Mouse (Mus musculus) MEL (cell line): ENCODE measurements around the gene Pip4k2b. TPM values are rescaled to one million over a fixed set of nuclear protein-coding genes. Genes with fewer than 3 reads are reported as not detected.

ENCODE experiments used
- DNase-seq: peaks from one replicate; pipeline ENCODE4 v3.0.0; 2011; ENCODE audit warnings: low read depth, low spot score
- H3K27ac ChIP-seq: 2 replicates; pipeline ENCODE4 v1.5.1; 2012; ENCODE audit warnings: low read depth, mild to moderate bottlenecking, control low read depth, low read length, moderate library complexity; ENCODE audit not compliant: control insufficient read depth
- H3K27me3 ChIP-seq, 2 experiments: fragments of 150-350 bp in 1 of 2; sonication (generic) in 1 of 2; 2 replicates each; pipeline ENCODE4 v1.6.1; 2012; ENCODE audit warnings: low read length in 2 of 2, mild to moderate bottlenecking in 2 of 2, improper control_type of control experiment in 1 of 2, moderate library complexity in 1 of 2; ENCODE audit not compliant: insufficient read depth in 2 of 2, control insufficient read depth in 1 of 2
- H3K36me3 ChIP-seq, 2 experiments: 2 replicates each; pipeline ENCODE4 v1.6.1; 2012 to 2014; ENCODE audit warnings: low read length in 2 of 2, improper control_type of control experiment in 1 of 2, inconsistent platforms in 1 of 2, mild to moderate bottlenecking in 1 of 2; ENCODE audit not compliant: insufficient read depth in 2 of 2, control insufficient read depth in 1 of 2
- H3K4me1 ChIP-seq, 2 experiments: fragments of 150-350 bp in 1 of 2; sonication (generic) in 1 of 2; 2 replicates each; pipeline ENCODE4 v1.6.1; 2012; ENCODE audit warnings: low read length in 2 of 2, improper control_type of control experiment in 1 of 2, mild to moderate bottlenecking in 1 of 2; ENCODE audit not compliant: insufficient read depth in 2 of 2, control insufficient read depth in 1 of 2
- H3K4me3 ChIP-seq, 2 experiments: fragments of 150-350 bp in 1 of 2; sonication (generic) in 1 of 2; 2 replicates each; pipeline ENCODE4 v1.5.1; 2012; ENCODE audit warnings: low read depth in 2 of 2, low read length in 2 of 2, mild to moderate bottlenecking in 2 of 2, moderate library complexity in 2 of 2, control low read depth in 1 of 2, improper control_type of control experiment in 1 of 2; ENCODE audit not compliant: control insufficient read depth in 1 of 2, insufficient read depth in 1 of 2
- H3K79me2 ChIP-seq: 2 replicates; pipeline ENCODE4 v1.6.1; 2012; ENCODE audit warnings: mild to moderate bottlenecking, low read length, moderate library complexity; ENCODE audit not compliant: control insufficient read depth, poor library complexity, insufficient read depth
- H3K9ac ChIP-seq: 2 replicates; pipeline ENCODE4 v1.6.1; 2012; ENCODE audit warnings: low read depth, mild to moderate bottlenecking, control low read depth, low read length, moderate library complexity; ENCODE audit not compliant: control insufficient read depth, poor library complexity, severe bottlenecking
- H3K9me3 ChIP-seq: fragments of 150-350 bp; sonication (generic); replicated peaks from 2 replicates; pipeline ENCODE4 v1.6.1; 2012; ENCODE audit warnings: mild to moderate bottlenecking, low read length, improper control_type of control experiment, moderate library complexity; ENCODE audit not compliant: insufficient read depth
- BHLHE40 ChIP-seq: IDR thresholded peaks from 2 replicates; pipeline ENCODE4 v1.6.1; 2012; ENCODE audit warnings: low read depth, mild to moderate bottlenecking, inconsistent platforms, low read length, improper control_type of control experiment, borderline replicate concordance
- CHD2 ChIP-seq: IDR thresholded peaks from 2 replicates; pipeline ENCODE4 v1.6.1; 2011; ENCODE audit warnings: low read length, improper control_type of control experiment
- CTCF ChIP-seq, 3 experiments: IDR thresholded peaks in 2 of 3; conservative IDR thresholded peaks in 1 of 3; 2 replicates each; pipeline ENCODE4 v1.5.1; 2011 to 2012; ENCODE audit warnings: low read length in 3 of 3, low read depth in 2 of 3, mild to moderate bottlenecking in 2 of 3, improper control_type of control experiment in 1 of 3, inconsistent platforms in 1 of 3, mixed read lengths in 1 of 3, moderate library complexity in 1 of 3; ENCODE audit not compliant: control insufficient read depth in 1 of 3, insufficient read depth in 1 of 3, poor library complexity in 1 of 3, severe bottlenecking in 1 of 3
- E2F4 ChIP-seq: IDR thresholded peaks from 2 replicates; pipeline ENCODE4 v1.6.1; 2011; ENCODE audit warnings: low read depth, low read length, improper control_type of control experiment, borderline replicate concordance
- EP300 ChIP-seq, 2 experiments: IDR thresholded peaks; 2 replicates each; pipeline ENCODE4 v1.6.1; 2011; ENCODE audit warnings: improper control_type of control experiment in 2 of 2, low read length in 2 of 2, low read depth in 1 of 2, mild to moderate bottlenecking in 1 of 2
- ETS1 ChIP-seq: IDR thresholded peaks from 2 replicates; pipeline ENCODE4 v1.6.1; 2012; ENCODE audit warnings: low read depth, mild to moderate bottlenecking, inconsistent platforms, low read length, improper control_type of control experiment, moderate library complexity
- GABPA ChIP-seq: IDR thresholded peaks from 2 replicates; pipeline ENCODE4 v1.6.1; 2012; ENCODE audit warnings: low read depth, mild to moderate bottlenecking, inconsistent platforms, low read length, improper control_type of control experiment, moderate library complexity
- HCFC1 ChIP-seq: IDR thresholded peaks from 2 replicates; pipeline ENCODE4 v1.6.1; 2012; ENCODE audit warnings: low read depth, mild to moderate bottlenecking, inconsistent platforms, low read length, improper control_type of control experiment, moderate library complexity
- JUND ChIP-seq: IDR thresholded peaks from 2 replicates; pipeline ENCODE4 v1.6.1; 2011; ENCODE audit warnings: low read depth, mild to moderate bottlenecking, improper control_type of control experiment, low read length
- KAT2A ChIP-seq: conservative IDR thresholded peaks from 2 replicates; pipeline ENCODE4 v1.6.1; 2012; ENCODE audit warnings: low read depth, low read length, improper control_type of control experiment, inconsistent platforms
- MAX ChIP-seq: IDR thresholded peaks from 2 replicates; pipeline ENCODE4 v1.6.1; 2011; ENCODE audit warnings: low read length, improper control_type of control experiment
- MEF2A ChIP-seq: IDR thresholded peaks from 2 replicates; pipeline ENCODE4 v1.6.1; 2014; ENCODE audit warnings: low read depth, mild to moderate bottlenecking, inconsistent platforms, low read length, improper control_type of control experiment; ENCODE audit not compliant: poor library complexity, insufficient replicate concordance, severe bottlenecking; ENCODE audit errors: extremely low read depth
- MXI1 ChIP-seq: IDR thresholded peaks from 2 replicates; pipeline ENCODE4 v1.6.1; 2011; ENCODE audit warnings: mild to moderate bottlenecking, low read depth, low read length, improper control_type of control experiment
- MYC ChIP-seq: IDR thresholded peaks from 2 replicates; pipeline ENCODE4 v1.6.1; 2011; ENCODE audit warnings: low read depth, mild to moderate bottlenecking, low read length, improper control_type of control experiment, moderate library complexity
- NRF1 ChIP-seq: IDR thresholded peaks from 2 replicates; pipeline ENCODE4 v1.6.1; 2014; ENCODE audit warnings: low read depth, mild to moderate bottlenecking, inconsistent platforms, low read length, improper control_type of control experiment, moderate library complexity; ENCODE audit not compliant: poor library complexity, insufficient read depth, severe bottlenecking
- POLR2A ChIP-seq, 2 experiments: IDR thresholded peaks; 2 replicates each; pipeline ENCODE4 v1.6.1; 2011 to 2012; ENCODE audit warnings: low read length in 2 of 2, mild to moderate bottlenecking in 2 of 2, control low read depth in 1 of 2, improper control_type of control experiment in 1 of 2, low read depth in 1 of 2, moderate library complexity in 1 of 2; ENCODE audit not compliant: control insufficient read depth in 1 of 2, insufficient read depth in 1 of 2, poor library complexity in 1 of 2
- POLR2AphosphoS2 ChIP-seq: IDR thresholded peaks from 2 replicates; pipeline ENCODE4 v1.6.1; 2011; ENCODE audit warnings: low read length, improper control_type of control experiment
- POLR2AphosphoS5 ChIP-seq: IDR thresholded peaks from 2 replicates; pipeline ENCODE4 v1.6.1; 2012; ENCODE audit warnings: low read depth, borderline replicate concordance, mild to moderate bottlenecking, inconsistent platforms, low read length, moderate library complexity, mixed read lengths
- RAD21 ChIP-seq: IDR thresholded peaks from 2 replicates; pipeline ENCODE4 v1.6.1; 2011; ENCODE audit warnings: mild to moderate bottlenecking, low read depth, low read length, improper control_type of control experiment
- RCOR1 ChIP-seq: IDR thresholded peaks from 2 replicates; pipeline ENCODE4 v1.6.1; 2012; ENCODE audit warnings: low read depth, mild to moderate bottlenecking, inconsistent platforms, low read length, improper control_type of control experiment
- SIN3A ChIP-seq: IDR thresholded peaks from 2 replicates; pipeline ENCODE4 v1.6.1; 2012; ENCODE audit warnings: low read length, improper control_type of control experiment, inconsistent platforms
- SMC3 ChIP-seq: IDR thresholded peaks from 2 replicates; pipeline ENCODE4 v1.6.1; 2011; ENCODE audit warnings: low read depth, low read length, improper control_type of control experiment
- TAL1 ChIP-seq: IDR thresholded peaks from 2 replicates; pipeline ENCODE4 v1.6.1; 2012; ENCODE audit warnings: mild to moderate bottlenecking, inconsistent platforms, low read length, moderate library complexity, mixed read lengths
- TBP ChIP-seq: IDR thresholded peaks from 2 replicates; pipeline ENCODE4 v1.8.0; 2011; ENCODE audit warnings: low read depth, low read length, improper control_type of control experiment
- UBTF ChIP-seq: IDR thresholded peaks from 2 replicates; pipeline ENCODE4 v1.6.1; 2012; ENCODE audit warnings: low read depth, mild to moderate bottlenecking, inconsistent platforms, low read length, improper control_type of control experiment, moderate library complexity, borderline replicate concordance; ENCODE audit not compliant: insufficient read depth
- USF1 ChIP-seq: IDR thresholded peaks from 2 replicates; pipeline ENCODE4 v1.6.1; 2014; ENCODE audit warnings: low read depth, mild to moderate bottlenecking, inconsistent platforms, low read length, improper control_type of control experiment, moderate library complexity
- USF2 ChIP-seq, 2 experiments: IDR thresholded peaks; 2 replicates each; pipeline ENCODE4 v1.6.1; 2011 to 2012; ENCODE audit warnings: improper control_type of control experiment in 2 of 2, low read length in 2 of 2, borderline replicate concordance in 1 of 2, inconsistent platforms in 1 of 2, low read depth in 1 of 2, mild to moderate bottlenecking in 1 of 2; ENCODE audit not compliant: insufficient read depth in 1 of 2
- ZC3H11A ChIP-seq: IDR thresholded peaks from 2 replicates; pipeline ENCODE4 v1.6.1; 2012; ENCODE audit warnings: low read depth, mild to moderate bottlenecking, inconsistent platforms, low read length, improper control_type of control experiment
- ZKSCAN1 ChIP-seq: IDR thresholded peaks from 2 replicates; pipeline ENCODE4 v1.6.1; 2012; ENCODE audit warnings: low read depth, mild to moderate bottlenecking, inconsistent platforms, low read length, improper control_type of control experiment, moderate library complexity
- polyA plus RNA-seq, 2 experiments: library from polyadenylated mRNA; stranded (reverse) in 1 of 2; unstranded in 1 of 2; fragments of >175 nt in 1 of 2; fragments of >200 nt in 1 of 2; gene quantifications; 2 replicates each; pipeline versions ENCODE4 v1.2.1 to v1.2.4; 2012; ENCODE audit warnings: low replicate concordance in 2 of 2, low read depth in 1 of 2; ENCODE audit not compliant: insufficient read length in 2 of 2, insufficient read depth in 1 of 2, missing spikeins in 1 of 2
- total RNA-seq: library from RNA; depleted of rRNA; stranded (reverse); fragments of 300-350 nt; gene quantifications from 2 replicates; pipeline ENCODE4 v1.2.3, GENCODE M21; 2012

The Pip4k2b gene
- total and polyA plus RNA-seq, 3 experiments = 40.2 to 57.3 (median 43.4) TPM

GRCm38 (mm10) chr11:97739155-97739554 is 5.3 kb downstream of the Pip4k2b start:
- Histone ChIP-seq H3K4me1 (peaks cover 0 to 7% of the 10 kb centered on the region in 2 experiments; a peak in 1 of 4 replicates), H3K4me3 (no peak overlapping the region), H3K9me3 (no peaks in the 10 kb centered on the region), H3K27me3 (no peaks in the 10 kb centered on the region), H3K36me3 (0 out of 4 replicates have a peak, but pooled peaks cover 0 to 2% of the 10 kb centered on the region in 2 experiments), H3K79me2 (peaks cover 44% of the 10 kb centered on the region), H3K9ac (no peak overlapping the region), H3K27ac (no peak overlapping the region)
- DNase-seq = peak; percentile 86
- TF ChIP-seq CHD2 = no peak
- no peak for TF ChIP-seq MAX
- no peak for TF ChIP-seq NRF1
- peak; percentile 44 to 68 (median 55) for TF ChIP-seq CTCF (IDR thresholded peaks at IDR 0.05 in 2 of 3, conservative IDR thresholded peaks at IDR 0.05 in 1 of 3; ENCODE audit: control insufficient read depth in 1 of 3, insufficient read depth in 1 of 3, low read depth in 2 of 3, low read length in 3 of 3, poor library complexity in 1 of 3, severe bottlenecking in 1 of 3)
- TF ChIP-seq SMC3 = peak; percentile 44
- peak; percentile 53 for TF ChIP-seq RAD21
- no peak for TF ChIP-seq POLR2A (IDR thresholded peaks at IDR 0.05; ENCODE audit: control insufficient read depth in 1 of 2, insufficient read depth in 1 of 2, low read depth in 1 of 2, low read length in 2 of 2, poor library complexity in 1 of 2)

DNA sequence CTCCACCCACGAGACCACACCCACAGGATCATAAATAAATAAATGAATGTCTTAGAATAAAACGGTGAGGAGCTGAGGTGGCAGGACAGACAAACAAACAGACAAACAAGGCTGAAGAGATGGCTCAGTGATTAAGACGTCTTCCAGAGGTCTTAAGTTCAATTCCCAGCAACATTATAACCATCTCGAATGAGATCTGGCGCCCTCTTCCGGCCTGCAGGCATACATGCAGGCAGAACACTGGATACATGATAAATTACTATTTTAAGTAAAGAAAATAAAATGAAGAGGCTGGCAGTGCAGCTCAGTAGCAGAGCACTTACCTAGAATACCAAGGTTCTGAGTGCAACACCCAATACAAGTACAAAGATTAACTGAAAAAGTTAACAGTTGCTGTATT is 5.8 kb downstream of the Pip4k2b start:
- H3K27me3 ChIP-seq = no peaks in the 10 kb centered on the region
- 0 out of 4 replicates have a peak, but pooled peaks cover 0 to 2% of the 10 kb centered on the region in 2 experiments for H3K36me3 ChIP-seq
- DNase-seq = peak; percentile 82
- H3K27ac ChIP-seq = no peak overlapping the region
- H3K9ac ChIP-seq = no peak overlapping the region
- H3K4me3 ChIP-seq = no peak overlapping the region
- peaks cover 40% of the 10 kb centered on the region for H3K79me2 ChIP-seq
- peaks cover 0 to 7% of the 10 kb centered on the region in 2 experiments; a peak in 1 of 4 replicates for H3K4me1 ChIP-seq
- H3K9me3 ChIP-seq = no peaks in the 10 kb centered on the region
- TF ChIP-seq SMC3 (peak; percentile 41), ETS1 (no peak), POLR2AphosphoS2 (no peak), E2F4 (no peak), HCFC1 (0 out of 2 replicates have a peak, but pooled peaks have one; percentile 22), POLR2A (IDR thresholded peaks at IDR 0.05; ENCODE audit: control insufficient read depth in 1 of 2, insufficient read depth in 1 of 2, low read depth in 1 of 2, low read length in 2 of 2, poor library complexity in 1 of 2) (no peak), SIN3A (peak; percentile 32; the same call in 1 of the 2 replicates), MXI1 (no peak), EP300 (IDR thresholded peaks at IDR 0.05; ENCODE audit: low read depth in 1 of 2, low read length in 2 of 2) (no peak), TBP (no peak), ZC3H11A (no peak), ZKSCAN1 (no peak), UBTF (no peak), BHLHE40 (no peak), MYC (no peak), RAD21 (peak; percentile 19), NRF1 (no peak), USF2 (IDR thresholded peaks at IDR 0.05; ENCODE audit: borderline replicate concordance in 1 of 2, insufficient read depth in 1 of 2, low read depth in 1 of 2, low read length in 2 of 2) (no peak), MEF2A (no peak), KAT2A (no peak), USF1 (no peak), POLR2AphosphoS5 (no peak), RCOR1 (no peak), MAX (no peak), GABPA (no peak), JUND (no peak), CHD2 (no peak), CTCF (IDR thresholded peaks at IDR 0.05 in 2 of 3, conservative IDR thresholded peaks at IDR 0.05 in 1 of 3; ENCODE audit: control insufficient read depth in 1 of 3, insufficient read depth in 1 of 3, low read depth in 2 of 3, low read length in 3 of 3, poor library complexity in 1 of 3, severe bottlenecking in 1 of 3) (peak; percentile 67 to 81 (median 80)), TAL1 (no peak)
